12 mouse cellular contexts compared by ENCODE assay signal in the genomic region with DNA sequence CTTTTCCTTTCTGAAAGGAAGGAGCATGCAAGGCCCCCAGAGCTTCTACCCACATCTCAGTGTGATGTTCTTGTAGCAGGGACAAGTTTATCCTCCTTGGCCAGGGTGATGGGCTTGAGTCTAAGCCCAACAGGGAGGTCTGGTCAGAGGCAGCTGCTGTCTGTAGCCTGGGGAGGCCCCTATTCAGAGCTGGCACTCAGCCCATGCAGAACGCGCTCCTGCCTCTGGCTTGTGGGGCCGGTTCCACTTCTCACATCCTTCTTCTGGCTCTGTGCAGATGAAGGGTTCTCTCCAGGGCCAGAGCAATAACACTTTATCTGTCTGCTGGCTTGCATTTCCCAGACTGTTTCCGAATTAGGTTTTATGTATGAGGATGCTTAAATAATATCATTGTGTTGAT. TPM values are rescaled to one million over a fixed set of nuclear protein-coding genes. Genes with fewer than 3 reads are reported as not detected.
A peak's percentile ranks its signal among the peaks of the same experiment; 100 is the strongest.
DNase-seq lines count a peak whose midpoint lies in the region; ATAC-seq lines count a peak whose summit lies in the region.
"Had no signal": no experiment of that assay in that cellular context is flagged by ENCODE, and none has a peak within 500 bp of the region (broad histone marks: within the 10 kb centered on the region; RNA-seq: fewer than 3 reads in every experiment).

No protein-coding gene starts in this region.

- H3K9me3 ChIP-seq in kidney, embryonic 15.5 days (replicated peaks), result no peaks in the 10 kb centered on the region
- peaks cover 15% of the 10 kb centered on the region for H3K9me3 ChIP-seq in embryonic facial prominence, embryonic 14.5 days (ENCODE audit: control insufficient read depth, low read length)

- peak; percentile 65 to 70 for DNase-seq in kidney, postnatal 4 days
- DNase-seq in embryonic facial prominence, embryonic 14.5 days (ENCODE audit: low spot score), result peak; percentile 81
- DNase-seq in heart, adult 9 months (ENCODE audit: low spot score in 2 of 2), result peak; percentile 71 to 72
- peak; percentile 30 for DNase-seq in lung, postnatal 36 days
- DNase-seq in adipocyte (ENCODE audit: low spot score), result no peak
- DNase-seq in adrenal gland, adult 2 months, result no peak
- DNase-seq in frontal cortex, adult 2 months (ENCODE audit: extremely low spot score in 1 of 2, low spot score in 1 of 2), result no peak
- DNase-seq: retina, postnatal 1 day; thymus, postnatal 4 days had no signal

- WGBS in kidney, embryonic 15.5 days, result 53% methylated on average over 4 of the region's 4 CpGs
- 49% methylated on average over 4 of the region's 4 CpGs for WGBS in embryonic facial prominence, embryonic 14.5 days

- H3K4me1 ChIP-seq in kidney, embryonic 15.5 days, result no peaks in the 10 kb centered on the region
- no peaks in the 10 kb centered on the region for H3K4me1 ChIP-seq in embryonic facial prominence, embryonic 14.5 days (ENCODE audit: control insufficient read depth, insufficient read depth, low read length)
- H3K4me1 ChIP-seq: midbrain, embryonic 15.5 days had no signal

- no peaks in the 10 kb centered on the region for H3K27me3 ChIP-seq in kidney, embryonic 15.5 days
- H3K27me3 ChIP-seq in embryonic facial prominence, embryonic 14.5 days (replicated peaks; ENCODE audit: control insufficient read depth, insufficient read depth, low read length), result no peaks in the 10 kb centered on the region
- H3K27me3 ChIP-seq: embryonic facial prominence, embryonic 12.5 days; midbrain, embryonic 15.5 days had no signal

- no peaks in the 10 kb centered on the region for H3K36me3 ChIP-seq in kidney, embryonic 15.5 days
- no peaks in the 10 kb centered on the region for H3K36me3 ChIP-seq in embryonic facial prominence, embryonic 14.5 days (ENCODE audit: control insufficient read depth, insufficient read depth, low read length)
- H3K36me3 ChIP-seq: embryonic facial prominence, embryonic 12.5 days; midbrain, embryonic 15.5 days had no signal

- no peak overlapping the region for H3K4me2 ChIP-seq in kidney, embryonic 15.5 days
- no peak overlapping the region for H3K4me2 ChIP-seq in embryonic facial prominence, embryonic 14.5 days (ENCODE audit: low read depth, low read length)
- H3K4me2 ChIP-seq: embryonic facial prominence, embryonic 12.5 days; midbrain, embryonic 15.5 days had no signal

- no peak overlapping the region for H3K4me3 ChIP-seq in kidney, embryonic 15.5 days (replicated peaks)
- H3K4me3 ChIP-seq in embryonic facial prominence, embryonic 14.5 days (ENCODE audit: low read depth, low read length), result no peak overlapping the region
- H3K4me3 ChIP-seq: embryonic facial prominence, embryonic 12.5 days; midbrain, embryonic 15.5 days had no signal

- no peak overlapping the region for H3K9ac ChIP-seq in kidney, embryonic 15.5 days
- no peak overlapping the region for H3K9ac ChIP-seq in embryonic facial prominence, embryonic 14.5 days (ENCODE audit: low read depth, low read length)
- H3K9ac ChIP-seq: embryonic facial prominence, embryonic 12.5 days; midbrain, embryonic 15.5 days had no signal

- no peak for ATAC-seq in kidney, embryonic 15.5 days (replicated peaks; ENCODE audit: low FRiP score)
- peak; percentile 60; the same call in 1 of the 2 replicates for ATAC-seq in embryonic facial prominence, embryonic 14.5 days (ENCODE audit: low read depth)
- ATAC-seq: midbrain, embryonic 15.5 days had no signal

- no peak overlapping the region for H3K27ac ChIP-seq in kidney, embryonic 15.5 days
- no peak overlapping the region for H3K27ac ChIP-seq in embryonic facial prominence, embryonic 14.5 days (replicated peaks; ENCODE audit: low read depth, low read length)
- H3K27ac ChIP-seq: embryonic facial prominence, embryonic 12.5 days; midbrain, embryonic 15.5 days had no signal

RNA-seq across cellular contexts. Expression of a gene that starts 44.3 kb away (rescaled TPM):
- polyA plus RNA-seq in kidney, embryonic 15.5 days (2015; fragmentation: Nextera tagmentation; extraction: Ambion mirVana), result 4.7 and 5.8 TPM in 2 replicates
- 24.6 and 25.7 TPM in 2 replicates for polyA plus RNA-seq in embryonic facial prominence, embryonic 14.5 days (2014; fragmentation: Nextera tagmentation; extraction: Ambion mirVana)
- total RNA-seq in adrenal gland, adult 2 months (2021), result 1 to 10 TPM; 4.4 to 9.1 TPM
- polyA plus RNA-seq in adrenal gland, adult 2 months (2012; rRNA removed), result 10.0 and 10.8 TPM in 2 replicates
- polyA plus RNA-seq in frontal cortex, adult 2 months (2012; rRNA removed), result 6.6 and 7.5 TPM in 2 replicates

Comparison
In these comparisons a context has a peak if more than half of its experiments do, and no peak if none do; other contexts are left out.
1. DNase-seq: peak in kidney, postnatal 4 days (2 of 2), embryonic facial prominence, embryonic 14.5 days (single experiment), heart, adult 9 months (2 of 2) and lung, postnatal 36 days (single experiment); none in adipocyte (single experiment), adrenal gland, adult 2 months (single experiment) and frontal cortex, adult 2 months (0 of 2).